Mouse (Mus musculus) lung, adult 18-20 months (tissue): Measurements from ENCODE around the gene Snf8.

Experiments
- DNase-seq, 2 experiments: peaks; one replicate each; pipeline ENCODE4 v3.0.0; 2022; ENCODE audit warnings: mixed read lengths in 2 of 2

Gene Snf8

GRCm38 (mm10) chr11:96075177-96075508 lies 40.5 kb downstream of the Snf8 start:
- no peak for DNase-seq

GRCm38 (mm10) chr11:96075509-96076220 lies 41.0 kb downstream of the Snf8 start, which contains the start of gene Atp5g1:
TSS of gene Atp5g1 (minus strand) at chr11:96075670.
- peak; percentile 100 for DNase-seq

- DNase-seq, result no peak
Observed at GRCm38 (mm10) chr11:96076221-96077105, 41.8 kb downstream of the Snf8 start.

GRCm38 (mm10) chr11:96080736-96081135 lies 46.1 kb downstream of the Snf8 start:
- DNase-seq, result no peak

- no peak for DNase-seq
Observed at GRCm38 (mm10) chr11:96082682-96083081, 48.0 kb downstream of the Snf8 start.

- DNase-seq, result no peak
Observed at GRCm38 (mm10) chr11:96087981-96088380, 53.3 kb downstream of the Snf8 start.

GRCm38 (mm10) chr11:96091073-96091472 lies 56.4 kb downstream of the Snf8 start:
- DNase-seq, result no peak

- no peak for DNase-seq
Observed at GRCm38 (mm10) chr11:96092674-96093291, 58.1 kb downstream of the Snf8 start.

GRCm38 (mm10) chr11:96093361-96093760 lies 58.7 kb downstream of the Snf8 start:
- DNase-seq, result peak; percentile 29 to 44
